Mouse (Mus musculus) midbrain, embryonic 16.5 days (tissue): ENCODE results near the gene Cfap97d1. TPM values are rescaled to one million over a fixed set of nuclear protein-coding genes. Genes with fewer than 3 reads are reported as not detected.

ENCODE experiments used
- ATAC-seq: fragments of 200-750 bp; cut with Nextera tagmentation; 2 replicates; pipeline ENCODE4 v1.8.0; 2017; ENCODE audit warnings: moderate TSS enrichment
- H3K27ac ChIP-seq: fragments of 300-500 bp; sonication (generic); 2 replicates; pipeline ENCODE4 v1.5.1; 2014; ENCODE audit warnings: mild to moderate bottlenecking, low read length, mixed read lengths
- H3K27me3 ChIP-seq: fragments of 300-500 bp; sonication (generic); 2 replicates; pipeline ENCODE4 v1.6.1; 2014; ENCODE audit warnings: low read depth, low read length, mixed read lengths; ENCODE audit not compliant: control insufficient read depth, insufficient read depth
- H3K36me3 ChIP-seq: fragments of 300-500 bp; sonication (generic); 2 replicates; pipeline ENCODE4 v1.6.1; 2014; ENCODE audit warnings: mild to moderate bottlenecking, low read length, moderate library complexity, mixed read lengths; ENCODE audit not compliant: control insufficient read depth, insufficient read depth
- H3K4me1 ChIP-seq: fragments of 300-500 bp; sonication (generic); 2 replicates; pipeline ENCODE4 v1.6.1; 2014; ENCODE audit warnings: mild to moderate bottlenecking, low read length, mixed read lengths; ENCODE audit not compliant: control insufficient read depth, insufficient read depth
- H3K4me2 ChIP-seq: fragments of 300-500 bp; sonication (generic); 2 replicates; pipeline ENCODE4 v1.6.1; 2014; ENCODE audit warnings: mild to moderate bottlenecking, low read length, mixed read lengths
- H3K4me3 ChIP-seq: fragments of 300-500 bp; sonication (generic); 2 replicates; pipeline ENCODE4 v1.5.1; 2014; ENCODE audit warnings: low read depth, mild to moderate bottlenecking, low read length, moderate library complexity, mixed read lengths
- H3K9ac ChIP-seq: fragments of 300-500 bp; sonication (generic); 2 replicates; pipeline ENCODE4 v1.6.1; 2014; ENCODE audit warnings: low read depth, low read length, mixed read lengths
- H3K9me3 ChIP-seq: fragments of 300-500 bp; sonication (generic); replicated peaks from 2 replicates; pipeline ENCODE4 v1.6.1; 2014; ENCODE audit warnings: mild to moderate bottlenecking, low read length, mixed read lengths; ENCODE audit not compliant: control insufficient read depth, poor library complexity, severe bottlenecking
- WGBS: fragments of 180-500 bp; shearing (Covaris S2); extraction: QIAGEN DNeasy Blood & Tissue Kit; methylation state at CpG from one replicate; pipeline ENCODE4 v1.1.7; 2014; 5-methylcytosine and 5-hydroxymethylcytosine counted together
- polyA plus RNA-seq: library from polyadenylated mRNA; unstranded; fragments of >200 nt; fragmentation: Nextera tagmentation; extraction: Ambion mirVana; gene quantifications from 2 replicates; pipeline ENCODE4 v1.2.1, GENCODE M21; 2015

The Cfap97d1 gene
- polyA plus RNA-seq, 1 experiment from 2014 or later: not detected

DNA sequence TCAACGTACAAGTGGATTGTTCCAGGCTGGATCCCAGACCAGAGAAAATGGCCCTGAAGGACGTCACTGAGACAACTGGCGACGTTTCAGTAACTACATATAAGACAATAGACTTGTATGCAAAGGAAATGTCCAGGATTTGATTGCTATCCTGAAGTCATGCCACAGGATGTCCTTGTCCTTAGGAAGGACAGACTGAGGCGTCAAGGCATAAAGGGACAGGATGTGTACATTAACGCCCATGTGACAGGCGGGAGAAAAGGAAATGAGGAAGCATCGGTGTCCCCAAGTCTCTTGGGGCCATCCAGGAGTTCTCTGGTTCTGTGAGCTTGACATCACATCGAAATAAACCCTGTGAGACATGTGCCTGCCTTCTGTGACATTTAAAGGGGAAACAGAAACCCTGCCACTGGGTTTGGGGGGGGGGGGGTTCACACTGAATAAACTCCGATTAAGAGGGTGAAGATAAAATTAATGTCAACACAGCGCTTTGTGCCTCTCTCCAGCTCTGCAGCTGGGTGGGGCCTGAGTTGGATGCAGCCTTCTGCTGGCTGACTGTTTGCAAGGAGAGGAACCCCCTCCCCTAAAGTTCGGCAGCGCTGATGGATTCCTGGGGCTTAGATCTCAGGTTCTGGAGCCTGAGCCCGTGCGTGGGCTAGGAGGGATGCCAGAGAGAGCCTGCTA, 25.0 kb downstream of the Cfap97d1 start:
- ATAC-seq: no peak
- Histone ChIP-seq H3K4me3 (no peak overlapping the region), H3K9me3 (no peaks in the 10 kb centered on the region), H3K27me3 (no peaks in the 10 kb centered on the region), H3K36me3 (peaks cover 29% of the 10 kb centered on the region), H3K4me1 (no peaks in the 10 kb centered on the region), H3K9ac (no peak overlapping the region), H3K27ac (no peak overlapping the region), H3K4me2 (no peak overlapping the region)
- 89% methylated on average over 15 of the region's 15 CpGs for WGBS

DNA sequence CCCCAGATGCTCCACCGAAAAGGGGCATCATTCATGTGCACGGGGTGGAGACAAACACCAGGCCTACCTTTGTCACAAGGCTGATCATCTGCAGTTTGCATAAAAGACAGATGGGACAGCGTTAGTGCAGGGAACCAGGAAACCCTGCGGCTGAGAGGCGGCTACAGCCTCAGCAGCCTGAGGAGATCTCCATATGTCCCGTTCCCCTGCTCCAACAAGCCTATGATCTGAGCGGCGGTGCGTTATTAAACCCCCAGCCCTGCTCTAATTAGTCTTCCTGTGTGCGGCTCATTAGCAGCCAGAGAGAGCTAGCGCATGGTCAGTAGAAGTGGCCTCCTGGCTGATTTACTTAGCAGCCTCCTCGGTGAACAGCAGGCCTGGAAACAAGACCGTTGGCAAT, 26.1 kb downstream of the Cfap97d1 start:
- H3K27me3 ChIP-seq: no peaks in the 10 kb centered on the region
- ATAC-seq: peak; percentile 60
- H3K4me1 ChIP-seq: no peaks in the 10 kb centered on the region
- H3K36me3 ChIP-seq: peaks cover 22% of the 10 kb centered on the region
- H3K9me3 ChIP-seq: no peaks in the 10 kb centered on the region
- H3K4me2 ChIP-seq: no peak overlapping the region
- peak overlapping the region; percentile 58 for H3K27ac ChIP-seq
- 40% methylated on average over 13 of the region's 13 CpGs for WGBS
- H3K4me3 ChIP-seq: no peak overlapping the region
- H3K9ac ChIP-seq: peak overlapping the region; percentile 32; the same call in 1 of the 2 replicates

DNA sequence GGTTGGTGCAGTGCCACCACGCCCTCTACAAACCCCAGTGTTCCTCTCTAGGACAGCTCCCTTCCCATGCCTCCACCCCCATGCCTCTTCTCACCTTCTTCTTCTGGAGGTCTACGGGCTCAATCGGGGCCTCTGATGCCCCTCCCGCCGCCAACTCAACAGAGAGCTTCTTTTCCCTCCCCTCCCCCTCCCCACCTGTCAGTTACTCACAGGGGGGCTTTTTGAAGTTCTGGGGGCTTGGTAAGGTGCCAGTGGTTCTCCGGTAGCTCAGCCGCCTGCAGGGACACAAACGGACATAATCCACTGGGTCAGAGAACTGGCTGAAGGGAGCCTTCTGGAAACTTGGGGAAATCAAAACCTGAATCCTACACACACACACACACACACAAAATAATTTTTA, 27.4 kb downstream of the Cfap97d1 start:
- no peak for ATAC-seq
- no peak overlapping the region for H3K4me3 ChIP-seq
- no peaks in the 10 kb centered on the region for H3K9me3 ChIP-seq
- H3K36me3 ChIP-seq: peaks cover 22% of the 10 kb centered on the region
- no peak overlapping the region for H3K9ac ChIP-seq
- H3K27ac ChIP-seq: no peak overlapping the region
- no peak overlapping the region for H3K4me2 ChIP-seq
- no peaks in the 10 kb centered on the region for H3K4me1 ChIP-seq
- WGBS: 75% methylated on average over 8 of the region's 8 CpGs
- no peaks in the 10 kb centered on the region for H3K27me3 ChIP-seq

DNA sequence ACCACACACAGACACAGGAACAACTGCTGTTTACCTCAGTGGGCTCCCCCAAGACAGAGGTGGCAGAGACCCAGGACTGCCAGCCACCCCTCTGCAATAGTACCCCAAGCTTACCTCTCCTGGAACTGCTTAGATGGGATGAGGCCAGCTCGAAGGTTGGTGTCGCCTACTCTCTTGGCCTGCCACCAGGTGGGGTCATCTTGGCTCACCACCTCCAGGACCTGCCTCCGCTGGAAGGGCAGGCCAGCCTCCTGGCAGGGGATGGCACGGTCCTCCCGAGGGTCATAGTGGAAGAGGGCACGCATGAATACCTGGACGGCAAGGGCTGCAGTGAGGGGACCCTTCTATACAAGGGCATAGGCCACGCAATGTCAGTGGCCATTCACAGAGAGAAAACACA, 29.1 kb downstream of the Cfap97d1 start:
- WGBS: 85% methylated on average over 8 of the region's 8 CpGs
- ATAC-seq: no peak
- Histone ChIP-seq H3K4me1 (no peaks in the 10 kb centered on the region), H3K36me3 (peaks cover 22% of the 10 kb centered on the region), H3K9ac (no peak overlapping the region), H3K27ac (no peak overlapping the region), H3K27me3 (no peaks in the 10 kb centered on the region), H3K4me3 (no peak overlapping the region), H3K4me2 (no peak overlapping the region), H3K9me3 (no peaks in the 10 kb centered on the region)

DNA sequence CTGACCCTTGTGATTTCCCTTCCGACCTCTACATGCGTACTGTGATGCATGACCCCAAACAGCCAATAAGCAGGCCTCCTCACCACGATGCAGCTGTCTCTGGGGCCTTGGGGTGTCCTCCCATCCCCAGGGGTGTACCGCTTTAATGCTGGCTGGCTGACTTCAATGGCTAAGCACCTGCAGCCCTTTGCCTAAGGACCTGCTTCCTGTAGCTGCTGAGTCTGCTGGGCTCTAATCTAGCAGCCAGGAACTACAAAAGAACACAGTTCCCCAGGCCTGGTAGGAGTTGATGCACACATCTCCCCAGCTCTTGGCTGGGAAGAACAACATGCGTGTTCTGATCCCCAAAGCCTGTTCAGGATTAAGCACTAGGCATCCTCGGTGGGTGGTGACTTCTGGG, 31.4 kb downstream of the Cfap97d1 start:
- ATAC-seq: no peak
- no peaks in the 10 kb centered on the region for H3K9me3 ChIP-seq
- H3K4me1 ChIP-seq: no peaks in the 10 kb centered on the region
- H3K4me2 ChIP-seq: no peak overlapping the region
- H3K27ac ChIP-seq: no peak overlapping the region
- 63% methylated on average over 6 of the region's 6 CpGs for WGBS
- no peak overlapping the region for H3K9ac ChIP-seq
- no peak overlapping the region for H3K4me3 ChIP-seq
- H3K27me3 ChIP-seq: no peaks in the 10 kb centered on the region
- peaks cover 9% of the 10 kb centered on the region for H3K36me3 ChIP-seq

DNA sequence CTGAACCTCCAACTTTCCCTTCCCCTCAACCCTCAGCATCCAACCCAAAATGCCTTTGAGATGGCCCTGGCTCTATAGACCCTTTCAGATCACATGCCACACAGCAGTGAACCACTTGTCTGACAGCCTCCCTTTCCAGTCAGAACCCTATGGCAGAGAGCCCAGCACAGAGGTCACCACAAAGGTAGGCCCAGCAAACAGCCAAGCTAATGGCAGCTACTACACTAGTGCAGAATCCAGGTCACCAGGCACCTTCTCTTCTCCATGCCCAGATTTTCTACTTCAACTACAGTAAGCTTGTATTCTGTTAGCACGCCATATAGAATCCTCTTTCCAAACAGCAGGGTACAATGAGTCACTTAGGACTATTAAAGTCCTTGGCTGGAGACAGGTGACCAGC, 32.1 kb downstream of the Cfap97d1 start:
- no peaks in the 10 kb centered on the region for H3K9me3 ChIP-seq
- H3K4me2 ChIP-seq: no peak overlapping the region
- no peak overlapping the region for H3K9ac ChIP-seq
- 96% methylated on average over 1 of the region's 1 CpGs for WGBS
- no peaks in the 10 kb centered on the region for H3K27me3 ChIP-seq
- H3K4me3 ChIP-seq: no peak overlapping the region
- H3K4me1 ChIP-seq: no peaks in the 10 kb centered on the region
- H3K27ac ChIP-seq: no peak overlapping the region
- H3K36me3 ChIP-seq: peaks cover 9% of the 10 kb centered on the region
- no peak for ATAC-seq

DNA sequence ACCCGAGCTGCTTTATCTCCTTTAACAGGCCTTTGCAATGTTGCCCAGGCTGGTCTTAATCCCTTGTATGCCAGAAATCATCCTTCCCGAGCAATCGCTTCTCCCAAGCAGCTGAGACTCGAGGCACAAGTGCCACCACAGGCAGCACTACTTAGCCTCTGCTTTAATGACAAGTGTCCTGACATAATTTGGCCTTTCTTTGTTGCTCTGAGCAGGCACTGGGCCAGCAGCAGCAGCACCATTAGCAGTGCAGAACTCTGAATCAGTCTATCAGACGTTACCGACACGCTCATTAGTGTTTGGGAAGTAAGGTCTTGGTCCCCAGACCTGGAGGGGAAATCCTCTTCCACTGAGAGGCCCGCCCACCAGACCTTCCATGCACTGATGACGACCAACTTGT, 35.7 kb downstream of the Cfap97d1 start:
- no peak for ATAC-seq
- Histone ChIP-seq H3K4me1 (peaks cover 5% of the 10 kb centered on the region), H3K36me3 (peaks cover 4% of the 10 kb centered on the region; the same call in 1 of the 2 replicates), H3K9ac (no peak overlapping the region), H3K27ac (no peak overlapping the region), H3K27me3 (no peaks in the 10 kb centered on the region), H3K4me2 (no peak overlapping the region), H3K4me3 (no peak overlapping the region), H3K9me3 (no peaks in the 10 kb centered on the region)
- WGBS: 49% methylated on average over 9 of the region's 9 CpGs

DNA sequence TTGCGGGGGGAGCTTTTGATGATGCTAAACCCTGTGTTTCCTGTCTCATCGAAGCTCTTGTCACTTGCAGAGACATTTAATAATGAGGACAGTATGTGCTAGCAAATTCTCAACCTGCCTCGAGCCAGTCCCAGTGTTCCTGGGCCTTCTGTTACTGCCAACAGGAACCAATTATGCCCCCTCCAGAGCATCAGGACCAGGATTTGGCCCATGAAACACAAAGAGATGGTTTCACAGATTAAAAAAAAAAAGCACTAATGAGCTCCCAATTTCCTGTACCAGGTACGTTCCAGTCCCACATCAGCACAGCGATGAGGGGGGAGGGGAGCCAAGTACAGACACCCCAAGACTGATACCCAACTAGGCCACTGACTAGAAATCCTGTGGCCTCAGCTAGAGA, 37.1 kb downstream of the Cfap97d1 start:
- H3K4me3 ChIP-seq: no peak overlapping the region
- no peak overlapping the region for H3K9ac ChIP-seq
- no peak for ATAC-seq
- WGBS: 80% methylated on average over 5 of the region's 5 CpGs
- H3K27me3 ChIP-seq: no peaks in the 10 kb centered on the region
- peaks cover 17% of the 10 kb centered on the region for H3K4me1 ChIP-seq
- H3K36me3 ChIP-seq: peaks cover 4% of the 10 kb centered on the region; the same call in 1 of the 2 replicates
- no peaks in the 10 kb centered on the region for H3K9me3 ChIP-seq
- no peak overlapping the region for H3K4me2 ChIP-seq
- no peak overlapping the region for H3K27ac ChIP-seq

DNA sequence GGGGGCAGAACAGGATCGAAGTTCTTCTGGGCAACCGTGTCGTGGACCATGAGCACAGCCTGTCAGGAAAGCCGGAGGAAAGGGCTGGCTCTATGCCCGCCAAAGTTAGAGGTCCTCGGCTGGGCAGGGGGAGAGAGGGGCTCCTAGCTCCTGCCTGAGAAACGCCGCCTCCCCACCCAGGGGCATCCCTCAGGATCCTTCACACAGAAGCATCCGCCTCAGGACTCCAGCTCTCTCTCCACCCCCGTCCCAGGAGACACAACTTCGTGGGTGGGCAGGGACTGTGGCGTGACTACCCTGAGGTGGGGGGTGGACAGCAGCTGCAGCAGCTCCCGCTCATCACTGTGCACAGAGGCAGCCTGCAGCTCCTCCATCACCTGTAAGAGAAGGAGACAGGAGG, 39.3 kb downstream of the Cfap97d1 start:
- Histone ChIP-seq H3K9ac (no peak overlapping the region), H3K27ac (no peak overlapping the region), H3K4me1 (peaks cover 25% of the 10 kb centered on the region), H3K27me3 (no peaks in the 10 kb centered on the region), H3K9me3 (no peaks in the 10 kb centered on the region), H3K36me3 (peaks cover 4% of the 10 kb centered on the region; the same call in 1 of the 2 replicates), H3K4me3 (no peak overlapping the region), H3K4me2 (no peak overlapping the region)
- WGBS: 84% methylated on average over 12 of the region's 13 CpGs
- ATAC-seq: no peak
